Mouse (Mus musculus): ENCODE measurements around the gene Ermp1. TPM values are rescaled to one million over a fixed set of nuclear protein-coding genes. Genes with fewer than 3 reads are reported as not detected.
"Not testable (repeated sequence)": the region's sequence is repeated elsewhere in the genome, so short reads cannot be mapped to it uniquely, and the experiment has no call there.

Ermp1 gene
- polyA plus RNA-seq, 1 experiment from 2014 or later, result 10.9 TPM

GRCm38 (mm10) chr19:29596276-29596675 lies 51.9 kb downstream of the Ermp1 start:
- no peak for ATAC-seq (ENCODE audit: low FRiP score)
- DNase-seq (ENCODE audit: low spot score), result no peak
- WGBS, result 98% methylated on average over 3 of the region's 3 CpGs

GRCm38 (mm10) chr19:29593783-29594182 lies 54.4 kb downstream of the Ermp1 start:
- H3K4me3 ChIP-seq (ENCODE audit: low read depth, low read length); H3K4me2 ChIP-seq (replicated peaks; ENCODE audit: low read depth, low read length); H3K36me3 ChIP-seq (ENCODE audit: control insufficient read depth, insufficient read depth, low read length); H3K4me1 ChIP-seq (replicated peaks; ENCODE audit: control insufficient read depth, insufficient read depth, low read length); H3K27ac ChIP-seq (ENCODE audit: low read depth, low read length); DNase-seq (ENCODE audit: low spot score); H3K27me3 ChIP-seq (ENCODE audit: control insufficient read depth, insufficient read depth, low read length); ATAC-seq (ENCODE audit: low FRiP score); H3K9me3 ChIP-seq (ENCODE audit: control insufficient read depth, low read length); H3K9ac ChIP-seq (ENCODE audit: low read depth, low read length): not testable (repeated sequence)
- 67% methylated on average over 3 of the region's 3 CpGs for whole genome bisulfite sequencing

More at GRCm38 (mm10) chr19:29596276-29596675, 51.9 kb downstream of the Ermp1 start:
- Histone ChIP-seq H3K4me2 (replicated peaks; ENCODE audit: low read depth, low read length) (no peak overlapping the region), H3K36me3 (ENCODE audit: control insufficient read depth, insufficient read depth, low read length) (peaks cover 3% of the 10 kb centered on the region; the same call in 1 of the 2 replicates), H3K27me3 (ENCODE audit: control insufficient read depth, insufficient read depth, low read length) (no peaks in the 10 kb centered on the region), H3K4me1 (replicated peaks; ENCODE audit: control insufficient read depth, insufficient read depth, low read length) (no peaks in the 10 kb centered on the region), H3K9ac (ENCODE audit: low read depth, low read length) (no peak overlapping the region), H3K9me3 (ENCODE audit: control insufficient read depth, low read length) (no peaks in the 10 kb centered on the region), H3K4me3 (ENCODE audit: low read depth, low read length) (no peak overlapping the region), H3K27ac (ENCODE audit: low read depth, low read length) (no peak overlapping the region)

GRCm38 (mm10) chr19:29583734-29584133 lies 64.5 kb downstream of the Ermp1 start:
- Histone ChIP-seq H3K36me3 (ENCODE audit: control insufficient read depth, insufficient read depth, low read length) (no peaks in the 10 kb centered on the region), H3K9me3 (ENCODE audit: control insufficient read depth, low read length) (no peaks in the 10 kb centered on the region), H3K9ac (ENCODE audit: low read depth, low read length) (no peak overlapping the region), H3K4me1 (replicated peaks; ENCODE audit: control insufficient read depth, insufficient read depth, low read length) (no peaks in the 10 kb centered on the region), H3K4me3 (ENCODE audit: low read depth, low read length) (no peak overlapping the region), H3K4me2 (replicated peaks; ENCODE audit: low read depth, low read length) (no peak overlapping the region), H3K27me3 (ENCODE audit: control insufficient read depth, insufficient read depth, low read length) (no peaks in the 10 kb centered on the region), H3K27ac (ENCODE audit: low read depth, low read length) (no peak overlapping the region)
- DNase-seq (ENCODE audit: low spot score) (no peak), ATAC-seq (ENCODE audit: low FRiP score) (no peak)
- 92% methylated on average over 6 of the region's 6 CpGs for WGBS

GRCm38 (mm10) chr19:29582439-29582838 lies 65.8 kb downstream of the Ermp1 start:
- no peak overlapping the region for H3K9ac ChIP-seq (ENCODE audit: low read depth, low read length)
- 96% methylated on average over 2 of the region's 2 CpGs for WGBS
- no peaks in the 10 kb centered on the region for H3K4me1 ChIP-seq (replicated peaks; ENCODE audit: control insufficient read depth, insufficient read depth, low read length)
- no peak for ATAC-seq (ENCODE audit: low FRiP score)
- H3K4me2 ChIP-seq (replicated peaks; ENCODE audit: low read depth, low read length), result no peak overlapping the region
- no peak overlapping the region for H3K27ac ChIP-seq (ENCODE audit: low read depth, low read length)
- H3K9me3 ChIP-seq (ENCODE audit: control insufficient read depth, low read length), result no peaks in the 10 kb centered on the region
- H3K4me3 ChIP-seq (ENCODE audit: low read depth, low read length), result no peak overlapping the region
- no peaks in the 10 kb centered on the region for H3K36me3 ChIP-seq (ENCODE audit: control insufficient read depth, insufficient read depth, low read length)
- DNase-seq (ENCODE audit: low spot score), result no peak
- H3K27me3 ChIP-seq (ENCODE audit: control insufficient read depth, insufficient read depth, low read length), result no peaks in the 10 kb centered on the region

- 88% methylated on average over 1 of the region's 1 CpGs for WGBS
- Histone ChIP-seq H3K36me3 (ENCODE audit: control insufficient read depth, insufficient read depth, low read length) (no peaks in the 10 kb centered on the region), H3K4me3 (ENCODE audit: low read depth, low read length) (no peak overlapping the region), H3K9ac (ENCODE audit: low read depth, low read length) (no peak overlapping the region), H3K27me3 (ENCODE audit: control insufficient read depth, insufficient read depth, low read length) (no peaks in the 10 kb centered on the region), H3K9me3 (ENCODE audit: control insufficient read depth, low read length) (no peaks in the 10 kb centered on the region), H3K4me2 (replicated peaks; ENCODE audit: low read depth, low read length) (no peak overlapping the region), H3K4me1 (replicated peaks; ENCODE audit: control insufficient read depth, insufficient read depth, low read length) (no peaks in the 10 kb centered on the region), H3K27ac (ENCODE audit: low read depth, low read length) (no peak overlapping the region)
- ATAC-seq (ENCODE audit: low FRiP score) (no peak), DNase-seq (ENCODE audit: low spot score) (no peak)
These were observed 81.7 kb downstream of the Ermp1 start for GRCm38 (mm10) chr19:29566512-29566911.

GRCm38 (mm10) chr19:29563258-29563779 lies 84.9 kb downstream of the Ermp1 start:
- H3K9me3 ChIP-seq (ENCODE audit: control insufficient read depth, low read length), result no peaks in the 10 kb centered on the region
- WGBS, result 70% methylated on average over 7 of the region's 7 CpGs
- H3K4me1 ChIP-seq (replicated peaks; ENCODE audit: control insufficient read depth, insufficient read depth, low read length), result no peaks in the 10 kb centered on the region
- H3K9ac ChIP-seq (ENCODE audit: low read depth, low read length), result no peak overlapping the region
- ATAC-seq (ENCODE audit: low FRiP score) (no peak), DNase-seq (ENCODE audit: low spot score) (peak; percentile 73)
- H3K4me2 ChIP-seq (replicated peaks; ENCODE audit: low read depth, low read length), result no peak overlapping the region
- H3K27ac ChIP-seq (ENCODE audit: low read depth, low read length), result no peak overlapping the region
- no peaks in the 10 kb centered on the region for H3K36me3 ChIP-seq (ENCODE audit: control insufficient read depth, insufficient read depth, low read length)
- no peak overlapping the region for H3K4me3 ChIP-seq (ENCODE audit: low read depth, low read length)
- H3K27me3 ChIP-seq (ENCODE audit: control insufficient read depth, insufficient read depth, low read length), result no peaks in the 10 kb centered on the region

GRCm38 (mm10) chr19:29562603-29563002 lies 85.6 kb downstream of the Ermp1 start:
- Histone ChIP-seq H3K9me3 (ENCODE audit: control insufficient read depth, low read length) (no peaks in the 10 kb centered on the region), H3K9ac (ENCODE audit: low read depth, low read length) (no peak overlapping the region), H3K4me1 (replicated peaks; ENCODE audit: control insufficient read depth, insufficient read depth, low read length) (no peaks in the 10 kb centered on the region), H3K4me3 (ENCODE audit: low read depth, low read length) (no peak overlapping the region), H3K36me3 (ENCODE audit: control insufficient read depth, insufficient read depth, low read length) (no peaks in the 10 kb centered on the region), H3K27ac (ENCODE audit: low read depth, low read length) (no peak overlapping the region), H3K4me2 (replicated peaks; ENCODE audit: low read depth, low read length) (no peak overlapping the region), H3K27me3 (ENCODE audit: control insufficient read depth, insufficient read depth, low read length) (no peaks in the 10 kb centered on the region)
- 70% methylated on average over 3 of the region's 3 CpGs for WGBS
- ATAC-seq (ENCODE audit: low FRiP score) (no peak), DNase-seq (ENCODE audit: low spot score) (no peak)

GRCm38 (mm10) chr19:29562166-29562565 lies 86.0 kb downstream of the Ermp1 start:
- no peaks in the 10 kb centered on the region for H3K27me3 ChIP-seq (ENCODE audit: control insufficient read depth, insufficient read depth, low read length)
- no peak for ATAC-seq (ENCODE audit: low FRiP score)
- H3K9ac ChIP-seq (ENCODE audit: low read depth, low read length), result no peak overlapping the region
- no peak overlapping the region for H3K4me2 ChIP-seq (replicated peaks; ENCODE audit: low read depth, low read length)
- H3K4me3 ChIP-seq (ENCODE audit: low read depth, low read length), result no peak overlapping the region
- no peak for DNase-seq (ENCODE audit: low spot score)
- WGBS, result 87% methylated on average over 4 of the region's 4 CpGs
- no peaks in the 10 kb centered on the region for H3K36me3 ChIP-seq (ENCODE audit: control insufficient read depth, insufficient read depth, low read length)
- no peak overlapping the region for H3K27ac ChIP-seq (ENCODE audit: low read depth, low read length)
- H3K9me3 ChIP-seq (ENCODE audit: control insufficient read depth, low read length), result no peaks in the 10 kb centered on the region
- H3K4me1 ChIP-seq (replicated peaks; ENCODE audit: control insufficient read depth, insufficient read depth, low read length), result no peaks in the 10 kb centered on the region

Data from hindbrain, embryonic 11.5 days (tissue).